Mouse (Mus musculus) erythroblast, embryonic 14.5 days (primary cell): ENCODE data around the gene C1ql4. TPM values are rescaled to one million over a fixed set of nuclear protein-coding genes. Genes with fewer than 3 reads are reported as not detected.

Experiments
- H3K27me3 ChIP-seq: 2 replicates; pipeline ENCODE4 v1.6.1; 2012; ENCODE audit warnings: inconsistent platforms; ENCODE audit not compliant: control insufficient read depth
- H3K36me3 ChIP-seq: 2 replicates; pipeline ENCODE4 v1.6.1; 2012; ENCODE audit warnings: mild to moderate bottlenecking, inconsistent platforms; ENCODE audit not compliant: control insufficient read depth
- H3K4me1 ChIP-seq: 2 replicates; pipeline ENCODE4 v1.6.1; 2012; ENCODE audit warnings: inconsistent platforms; ENCODE audit not compliant: control insufficient read depth
- H3K4me3 ChIP-seq: replicated peaks from 2 replicates; pipeline ENCODE3; 2012; ENCODE audit warnings: moderate library complexity, mild to moderate bottlenecking, inconsistent platforms
- H3K9me3 ChIP-seq: 2 replicates; pipeline ENCODE4 v1.6.1; 2012; ENCODE audit warnings: low read length, inconsistent platforms, mixed read lengths; ENCODE audit not compliant: control insufficient read depth
- GATA1 ChIP-seq: IDR thresholded peaks from 2 replicates; pipeline ENCODE4 v1.6.1; 2012; ENCODE audit warnings: low read length, inconsistent platforms, mixed read lengths
- TAL1 ChIP-seq: IDR thresholded peaks from 3 replicates; pipeline ENCODE4 v1.6.1; 2012; ENCODE audit warnings: low read length, inconsistent platforms, mixed read lengths
- polyA plus RNA-seq: library from polyadenylated mRNA; stranded (reverse); fragments of >175 nt; gene quantifications from 2 replicates; pipeline ENCODE4 v1.2.3, GENCODE M21; 2012

Gene C1ql4
- polyA plus RNA-seq, 1 experiment, result not detected

GRCm38 (mm10) chr15:99094631-99095270, 7.1 kb upstream of the C1ql4 start:
- H3K27me3 ChIP-seq, result peaks cover 99% of the 10 kb centered on the region
- H3K36me3 ChIP-seq, result no peaks in the 10 kb centered on the region
- H3K9me3 ChIP-seq, result peaks cover 21% of the 10 kb centered on the region; the same call in 1 of the 2 replicates
- TF ChIP-seq TAL1 (no peak), GATA1 (no peak)
- no peak overlapping the region for H3K4me3 ChIP-seq
- peaks cover 4% of the 10 kb centered on the region; the same call in 1 of the 2 replicates for H3K4me1 ChIP-seq

GRCm38 (mm10) chr15:99093291-99094258, 6.0 kb upstream of the C1ql4 start:
- Histone ChIP-seq H3K9me3 (peaks cover 20% of the 10 kb centered on the region; the same call in 1 of the 2 replicates), H3K4me3 (no peak overlapping the region), H3K36me3 (no peaks in the 10 kb centered on the region), H3K27me3 (peaks cover 99% of the 10 kb centered on the region), H3K4me1 (peaks cover 4% of the 10 kb centered on the region; the same call in 1 of the 2 replicates)
- TF ChIP-seq TAL1 (no peak), GATA1 (no peak)

GRCm38 (mm10) chr15:99092870-99093269, 5.3 kb upstream of the C1ql4 start, which contains the start of gene Dnajc22:
Gene Dnajc22, plus strand, starts transcription at chr15:99093170.
- H3K4me3 ChIP-seq, result no peak within 1 kb of the TSS
- H3K4me1 ChIP-seq, result peaks cover 10% of the 10 kb centered on the region
- H3K27me3 ChIP-seq, result peaks cover 99% of the 10 kb centered on the region
- no peak for TF ChIP-seq TAL1
- TF ChIP-seq GATA1, result no peak
- H3K9me3 ChIP-seq, result peaks cover 19% of the 10 kb centered on the region; the same call in 1 of the 2 replicates
- H3K36me3 ChIP-seq, result no peaks in the 10 kb centered on the region

- Histone ChIP-seq H3K9me3 (peaks cover 13% of the 10 kb centered on the region; the same call in 1 of the 2 replicates), H3K4me1 (peaks cover 18% of the 10 kb centered on the region), H3K4me3 (no peak overlapping the region), H3K27me3 (peaks cover 100% of the 10 kb centered on the region), H3K36me3 (no peaks in the 10 kb centered on the region)
- TF ChIP-seq GATA1 (no peak), TAL1 (no peak)
These were observed 1.5 kb upstream of the C1ql4 start for GRCm38 (mm10) chr15:99089069-99089468.

- Histone ChIP-seq H3K9me3 (peaks cover 9% of the 10 kb centered on the region; the same call in 1 of the 2 replicates), H3K4me3 (no peak overlapping the region), H3K4me1 (peaks cover 19% of the 10 kb centered on the region), H3K36me3 (peaks cover 7% of the 10 kb centered on the region), H3K27me3 (peaks cover 100% of the 10 kb centered on the region)
- TF ChIP-seq GATA1 (no peak), TAL1 (no peak)
These were observed 675 bp upstream of the C1ql4 start for GRCm38 (mm10) chr15:99088292-99088691.

GRCm38 (mm10) chr15:99085997-99086396, 1.6 kb downstream of the C1ql4 start:
- TF ChIP-seq GATA1, result no peak
- TF ChIP-seq TAL1, result no peak
- H3K4me3 ChIP-seq, result no peak overlapping the region
- peaks cover 6% of the 10 kb centered on the region; the same call in 1 of the 2 replicates for H3K9me3 ChIP-seq
- H3K27me3 ChIP-seq, result peaks cover 77% of the 10 kb centered on the region
- H3K36me3 ChIP-seq, result peaks cover 30% of the 10 kb centered on the region
- peaks cover 22% of the 10 kb centered on the region for H3K4me1 ChIP-seq

GRCm38 (mm10) chr15:99084618-99085017, 3.0 kb downstream of the C1ql4 start:
- Histone ChIP-seq H3K36me3 (peaks cover 44% of the 10 kb centered on the region), H3K4me1 (peaks cover 22% of the 10 kb centered on the region), H3K4me3 (no peak overlapping the region), H3K27me3 (peaks cover 63% of the 10 kb centered on the region), H3K9me3 (peaks cover 6% of the 10 kb centered on the region; the same call in 1 of the 2 replicates)
- TF ChIP-seq GATA1, result no peak
- no peak for TF ChIP-seq TAL1

- peaks cover 22% of the 10 kb centered on the region for H3K4me1 ChIP-seq
- no peak overlapping the region for H3K4me3 ChIP-seq
- TF ChIP-seq GATA1, result no peak
- no peak for TF ChIP-seq TAL1
- H3K27me3 ChIP-seq, result peaks cover 57% of the 10 kb centered on the region
- peaks cover 48% of the 10 kb centered on the region for H3K36me3 ChIP-seq
- H3K9me3 ChIP-seq, result peaks cover 6% of the 10 kb centered on the region; the same call in 1 of the 2 replicates
These were observed 3.6 kb downstream of the C1ql4 start for GRCm38 (mm10) chr15:99083867-99084557.
